Mouse (Mus musculus): ENCODE measurements around the gene Kcnh8.

The Kcnh8 gene

DNA sequence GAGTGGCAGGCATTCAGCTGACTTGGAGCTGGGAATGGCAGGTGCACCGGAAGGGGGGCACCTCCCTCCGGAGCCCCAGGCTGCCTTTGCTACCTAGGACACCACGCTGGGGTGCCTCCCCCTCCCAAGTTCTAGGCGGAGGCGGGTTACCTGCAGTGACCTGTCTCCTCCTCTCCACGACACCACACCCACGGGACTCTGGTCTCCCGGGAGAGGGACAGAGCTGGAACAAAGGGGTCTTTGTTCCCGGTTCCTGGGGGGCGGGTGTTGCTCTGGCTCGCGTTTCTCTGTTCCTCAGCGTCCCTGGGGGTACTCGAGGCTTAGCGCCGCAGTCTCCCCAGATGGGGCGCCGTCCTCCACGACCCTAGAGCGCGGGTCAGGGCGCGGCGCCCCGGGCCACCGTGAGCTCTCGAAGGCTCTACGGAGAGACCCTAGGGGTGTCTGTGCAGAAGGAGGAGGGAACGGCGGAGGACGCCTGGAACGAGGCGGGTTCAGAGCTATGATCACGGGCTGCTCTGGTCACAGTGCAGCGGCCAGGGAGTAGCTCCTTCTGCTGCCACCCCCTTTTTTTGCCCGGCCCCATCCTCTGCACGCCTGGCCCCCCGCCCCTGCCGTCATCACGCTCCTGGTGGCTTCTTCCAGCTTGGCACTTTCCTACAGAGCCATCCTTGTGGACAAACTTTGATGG, at the start of gene Kcnh8:
Gene Kcnh8 (plus strand): TSS at position 617 of the 688 bp plus-strand sequence.
- DNase-seq, result peak; percentile 45

DNA sequence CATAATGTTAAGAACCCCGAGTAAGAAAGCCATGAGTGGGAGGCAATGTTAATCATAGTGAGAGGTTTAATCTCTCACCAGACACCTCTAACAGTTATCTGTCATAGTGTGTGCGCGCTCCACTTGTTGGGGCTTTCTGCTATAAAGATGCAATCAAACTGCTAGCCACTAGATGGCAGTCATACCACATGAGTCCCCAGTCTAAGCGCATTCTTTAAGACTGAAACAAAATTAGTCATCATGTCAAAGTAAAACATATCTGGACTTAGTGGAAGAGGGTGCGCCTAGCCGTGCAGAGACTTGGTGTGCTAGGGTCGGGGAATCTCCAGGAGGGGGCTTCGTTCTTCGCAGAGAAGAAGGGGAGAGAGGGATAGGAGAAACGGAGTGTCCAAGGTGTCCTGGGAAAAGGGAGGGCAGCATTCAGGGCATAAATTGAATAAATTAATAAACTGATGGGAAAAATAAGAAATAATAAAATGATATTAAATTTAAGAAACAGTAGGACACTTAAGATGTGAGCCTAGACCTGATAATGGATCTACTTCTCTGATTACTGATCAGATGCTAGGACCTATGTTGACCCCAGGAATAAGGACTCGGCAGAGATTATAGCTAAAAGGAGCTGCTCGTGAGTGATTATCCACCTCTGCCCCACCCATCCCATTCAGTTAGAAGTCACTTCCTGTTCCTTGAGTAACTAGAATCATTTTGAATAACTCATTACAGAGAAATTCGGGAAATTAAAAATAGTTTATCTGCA, 42.4 kb upstream of the Kcnh8 start:
- DNase-seq, result peak; percentile 67

DNA sequence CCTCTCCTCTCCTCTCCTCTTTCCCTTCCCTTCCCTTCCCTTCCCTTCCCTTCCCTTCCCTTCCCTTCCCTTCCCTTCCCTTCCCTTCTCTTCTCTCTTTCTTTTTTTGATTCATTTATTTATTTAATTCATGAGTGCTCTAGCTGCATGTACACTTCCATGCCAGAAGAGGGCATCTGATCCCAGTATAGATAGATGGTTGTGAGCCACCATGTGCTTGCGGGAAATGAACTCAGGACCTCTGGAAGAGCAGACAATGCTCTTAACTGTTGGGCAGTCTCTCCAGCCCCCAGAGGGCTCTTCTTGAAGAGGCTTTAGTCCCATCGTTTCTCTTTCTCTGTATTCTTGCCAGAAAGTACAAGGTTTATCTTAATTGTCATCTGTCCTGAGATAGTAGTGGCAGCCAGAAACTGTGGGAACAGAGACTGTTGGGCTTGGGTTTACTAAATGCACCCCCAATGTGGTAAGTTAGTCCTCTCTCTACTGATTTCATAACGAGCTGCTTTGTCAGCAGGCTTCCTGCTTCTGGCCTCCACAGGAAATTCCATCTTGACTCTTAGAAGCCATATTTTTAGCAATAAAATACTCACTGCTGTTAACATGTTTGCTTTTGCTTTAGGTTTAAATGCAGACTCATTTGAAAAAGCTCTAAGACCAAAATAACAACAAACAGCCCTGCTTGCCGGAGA, 36.9 kb upstream of the Kcnh8 start:
- DNase-seq, result peak; percentile 29

DNA sequence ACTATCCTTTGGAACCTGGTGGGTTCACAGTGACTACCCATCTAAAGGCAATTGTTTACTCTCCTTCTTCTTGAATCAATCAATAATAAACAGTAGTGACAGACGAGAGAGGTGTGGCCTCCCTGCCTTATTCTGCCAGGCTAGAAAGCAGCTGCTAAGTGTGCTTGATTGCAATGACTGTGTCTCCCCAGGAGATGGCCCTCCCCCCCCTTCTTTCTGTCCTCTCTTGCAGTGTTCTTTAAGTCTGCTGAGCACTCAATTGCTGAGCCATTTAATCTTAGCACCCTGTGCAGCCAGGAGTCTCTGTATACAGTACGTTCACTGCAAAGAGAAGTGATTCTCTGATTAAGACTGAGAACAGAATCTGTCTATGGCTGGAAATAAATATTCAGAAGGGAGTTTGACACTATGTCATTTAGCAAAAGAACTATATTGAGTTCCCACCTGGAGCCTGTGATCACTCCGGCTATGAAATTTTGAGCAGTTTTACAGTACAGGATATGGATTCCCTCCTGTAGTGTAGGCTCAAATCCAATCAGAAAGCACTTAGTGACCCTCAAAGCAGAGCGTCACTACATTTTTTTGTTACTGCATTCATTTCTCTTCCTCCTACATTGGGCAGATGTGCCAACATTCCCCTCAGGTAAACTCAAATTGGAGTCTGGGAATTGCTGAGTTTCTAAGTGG, 32.8 kb upstream of the Kcnh8 start:
- DNase-seq, result peak; percentile 24

DNA sequence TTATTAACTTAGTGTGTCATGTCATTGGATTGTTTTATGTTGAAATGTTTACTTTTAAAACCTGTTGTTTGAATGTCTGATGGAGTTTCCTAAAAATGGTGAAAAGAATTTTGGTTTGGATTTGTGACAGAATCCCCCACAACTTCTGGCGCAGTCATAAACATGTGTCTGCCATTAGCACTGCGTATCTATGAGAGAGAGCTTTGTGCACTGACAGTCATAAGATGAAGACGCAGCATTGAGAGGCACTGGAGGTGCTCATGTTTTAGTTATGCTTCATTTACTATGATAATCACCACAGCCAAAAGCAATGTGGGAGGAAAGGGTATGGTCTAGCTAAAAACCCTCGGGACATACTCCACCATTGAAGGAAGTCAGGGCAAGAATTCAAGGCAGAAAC, 30.3 kb upstream of the Kcnh8 start:
- DNase-seq, result no peak

DNA sequence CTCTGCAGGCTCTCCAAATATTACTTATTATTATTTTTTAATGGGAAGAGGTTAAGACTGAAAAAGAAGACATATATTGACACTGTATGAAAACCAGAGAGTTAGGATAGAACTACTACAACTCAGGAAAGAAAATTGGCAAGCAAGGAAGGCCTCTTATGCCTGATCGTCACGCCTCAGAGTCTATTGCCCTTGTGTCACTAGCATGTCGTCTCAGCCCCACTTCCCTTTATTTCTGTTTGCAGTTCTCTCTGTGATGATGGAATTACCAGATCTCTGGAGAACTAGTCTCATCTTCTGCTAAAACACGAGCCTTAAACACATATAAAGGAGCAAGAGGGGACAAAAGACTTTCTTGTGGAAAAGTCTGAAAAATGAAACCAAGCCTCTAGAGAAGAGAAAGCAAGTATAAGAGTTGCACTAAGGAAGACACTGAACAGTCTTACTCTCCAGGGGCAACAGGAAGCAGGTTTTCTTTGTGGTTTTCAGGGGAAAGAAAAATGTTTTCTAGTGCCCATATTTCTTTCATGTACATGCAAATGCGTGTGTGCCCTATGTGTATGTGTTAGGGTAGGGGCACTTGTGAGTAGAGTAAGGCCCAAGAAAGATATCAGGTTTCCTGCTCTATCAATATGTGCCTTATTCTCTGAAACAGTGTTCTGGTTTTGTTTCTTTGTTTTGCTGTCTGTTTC, 10.9 kb upstream of the Kcnh8 start:
- no peak for DNase-seq

DNA sequence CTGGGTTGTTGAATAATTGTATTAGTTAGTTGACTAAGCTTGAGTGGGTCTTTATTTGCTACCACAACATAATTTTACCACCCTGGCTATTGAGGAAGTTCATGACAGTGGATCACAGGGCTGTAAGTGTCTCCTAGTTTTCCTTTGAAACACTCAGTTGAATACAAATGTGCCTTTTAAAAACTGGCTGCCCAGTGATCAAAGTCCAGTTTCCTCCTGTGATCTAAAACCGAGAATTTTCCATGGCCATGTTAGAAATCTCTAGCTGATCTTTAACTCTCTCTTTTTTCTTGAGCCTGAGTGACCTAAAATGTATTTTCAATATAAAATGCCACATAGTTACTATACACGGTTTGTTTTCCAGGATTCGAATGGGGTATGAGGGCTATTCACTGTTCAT, 3.4 kb upstream of the Kcnh8 start:
- DNase-seq, result no peak

DNA sequence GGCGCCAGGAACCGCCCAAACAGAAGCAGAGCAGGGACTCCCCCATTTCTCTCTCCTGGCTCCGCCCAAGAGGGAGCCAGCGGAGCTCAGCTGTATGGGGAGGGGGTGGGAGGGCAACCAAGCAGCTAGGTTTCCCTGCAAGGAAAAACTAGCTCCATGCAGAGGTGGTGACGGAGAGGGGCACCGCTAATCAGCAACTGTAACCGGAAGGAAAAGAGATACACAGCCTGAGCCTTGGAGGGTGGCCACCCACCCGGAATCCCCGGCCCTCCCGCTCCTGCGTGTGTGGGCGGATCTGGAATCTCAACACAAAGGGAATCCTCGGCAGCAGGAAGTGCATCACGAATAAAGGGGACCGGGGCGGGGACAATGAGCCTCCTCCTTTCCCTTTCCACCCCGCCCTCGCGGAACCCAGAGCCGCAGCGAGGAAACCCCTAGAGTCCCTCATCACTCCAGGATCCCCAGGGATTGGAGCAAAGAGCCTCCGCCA, 1.6 kb upstream of the Kcnh8 start:
- peak; percentile 86 for DNase-seq

DNA sequence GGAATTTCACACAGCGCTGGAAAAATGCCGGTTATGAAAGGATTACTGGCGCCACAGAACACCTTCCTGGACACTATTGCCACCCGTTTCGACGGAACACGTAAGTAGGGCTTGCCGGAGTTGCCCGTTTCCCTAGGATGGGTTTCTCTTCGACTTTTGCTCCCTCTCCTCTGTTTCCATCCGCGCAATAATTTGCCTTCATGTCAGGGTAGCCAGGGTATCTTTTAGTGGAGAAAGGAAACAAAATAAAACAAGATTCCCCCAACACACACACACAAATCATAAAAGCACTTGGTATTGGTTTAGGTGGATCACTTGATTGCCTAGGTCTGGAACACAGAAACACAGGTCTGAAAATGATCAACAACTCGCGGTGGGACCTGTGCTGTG, 267 bp downstream of the Kcnh8 start:
- no peak for DNase-seq

DNA sequence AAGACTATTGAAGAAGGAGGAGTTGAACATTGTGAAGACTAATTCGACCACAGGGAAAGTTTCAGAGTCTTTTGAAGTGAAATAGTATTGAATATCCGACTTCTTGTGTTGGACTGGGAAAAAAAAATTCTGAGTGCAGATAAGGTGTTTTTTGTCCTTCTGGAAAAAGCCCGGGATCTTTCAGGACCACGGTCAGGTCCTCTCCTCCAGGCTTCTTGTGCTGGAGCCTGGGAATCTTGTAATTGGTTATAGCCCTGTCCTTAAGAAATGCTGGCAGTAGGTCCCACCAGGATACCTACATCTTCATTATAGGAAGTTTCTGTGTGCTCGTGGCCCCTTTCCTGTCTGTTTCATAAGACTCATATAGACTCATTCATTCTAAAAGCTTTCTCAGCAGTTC, 902 bp downstream of the Kcnh8 start:
- DNase-seq, result peak; percentile 52

DNA sequence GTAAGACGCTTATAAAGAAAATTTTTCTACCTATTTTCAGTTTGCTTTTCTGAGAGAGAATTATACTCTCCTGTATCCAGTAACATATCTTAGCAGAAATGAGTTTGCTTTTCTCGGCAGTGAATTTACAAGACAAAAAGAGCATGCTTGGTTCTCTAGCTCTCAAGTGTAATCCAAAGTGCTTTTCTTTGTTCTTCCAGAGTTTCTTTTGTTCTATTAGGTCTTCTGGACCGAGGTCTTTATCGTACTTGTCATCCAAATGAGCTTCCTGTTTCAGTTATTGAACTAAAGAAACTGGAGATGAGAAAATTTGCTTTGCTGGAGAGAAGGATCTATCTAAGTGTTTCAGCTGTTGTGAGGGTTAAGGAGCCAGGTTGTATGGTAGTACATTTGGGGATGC, 8.9 kb downstream of the Kcnh8 start:
- DNase-seq, result no peak

DNA sequence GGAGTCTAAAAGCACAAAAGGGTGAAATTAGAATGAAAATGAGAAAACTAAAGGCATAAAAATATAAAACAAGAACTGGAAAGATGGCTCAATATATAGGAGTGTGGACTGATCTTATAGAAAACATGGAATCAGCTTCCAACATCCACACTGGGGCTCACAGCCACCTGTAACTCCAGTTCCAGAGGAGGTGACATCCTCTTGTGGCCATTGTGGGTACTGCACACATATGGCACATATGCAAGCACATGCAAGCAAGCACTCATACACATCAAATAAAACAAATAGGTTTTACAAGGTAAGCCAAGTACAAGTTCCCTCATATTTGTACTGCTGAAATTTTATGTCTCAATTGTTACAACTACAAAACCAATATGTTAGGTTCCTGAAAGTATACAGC, 46.7 kb downstream of the Kcnh8 start:
- peak; percentile 1 for DNase-seq

DNA sequence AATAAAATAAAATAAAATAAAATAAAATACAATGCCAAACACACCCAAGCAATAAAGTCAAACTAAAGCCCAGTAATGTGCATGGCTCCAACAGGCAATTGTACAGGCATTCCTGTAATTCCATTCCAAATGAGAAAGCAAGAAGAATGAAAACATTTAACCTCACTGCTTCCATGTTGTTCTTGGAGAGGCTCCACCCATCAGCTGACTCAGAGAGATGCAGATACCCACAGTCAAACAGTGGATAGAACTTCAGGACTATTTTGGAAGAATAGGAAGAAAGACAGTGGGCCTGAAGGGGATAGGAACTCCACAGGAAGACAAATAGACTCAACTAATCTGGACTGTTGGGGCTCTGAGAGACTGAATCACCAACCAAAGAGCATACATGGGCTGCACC, 89.5 kb downstream of the Kcnh8 start:
- DNase-seq, result no peak

DNA sequence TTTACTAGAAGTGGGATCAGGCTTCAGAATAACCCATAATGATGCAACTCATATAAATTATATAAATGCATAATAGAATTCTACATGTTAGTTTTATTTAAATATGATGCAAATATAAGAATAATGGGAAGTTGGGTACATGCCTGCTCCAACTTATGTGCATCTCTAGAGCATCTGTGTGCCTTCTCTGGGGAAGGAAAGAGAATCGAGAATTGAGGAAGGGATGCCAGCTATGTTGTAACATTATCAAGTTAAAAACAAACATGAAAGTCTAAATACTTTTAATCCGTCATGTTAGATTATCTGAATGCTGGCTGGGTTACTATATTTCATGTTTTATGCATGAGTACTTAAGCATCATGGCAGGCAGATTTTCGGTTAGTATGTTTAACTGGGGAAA, 99.4 kb downstream of the Kcnh8 start:
- DNase-seq, result no peak

DNA sequence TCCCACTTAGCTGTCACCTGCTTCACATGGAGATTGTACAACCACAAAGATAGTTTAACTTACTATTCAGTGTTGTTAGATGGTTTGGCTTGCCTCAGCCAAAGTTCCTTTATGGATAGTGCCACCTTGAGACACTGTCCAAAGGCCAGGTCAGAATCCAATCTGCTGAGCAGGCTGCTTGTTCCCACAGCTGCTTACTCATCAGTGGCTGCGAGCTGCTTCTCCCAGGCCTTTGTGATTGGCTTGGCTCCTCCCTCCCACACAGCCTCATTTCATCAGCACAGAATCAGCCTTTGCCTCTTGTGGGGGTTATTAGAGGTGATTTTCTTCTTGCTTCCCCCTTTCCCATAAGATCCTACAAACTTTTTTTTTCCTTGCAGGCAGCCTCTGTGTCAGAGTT, 109.8 kb downstream of the Kcnh8 start:
- peak; percentile 6 for DNase-seq

DNA sequence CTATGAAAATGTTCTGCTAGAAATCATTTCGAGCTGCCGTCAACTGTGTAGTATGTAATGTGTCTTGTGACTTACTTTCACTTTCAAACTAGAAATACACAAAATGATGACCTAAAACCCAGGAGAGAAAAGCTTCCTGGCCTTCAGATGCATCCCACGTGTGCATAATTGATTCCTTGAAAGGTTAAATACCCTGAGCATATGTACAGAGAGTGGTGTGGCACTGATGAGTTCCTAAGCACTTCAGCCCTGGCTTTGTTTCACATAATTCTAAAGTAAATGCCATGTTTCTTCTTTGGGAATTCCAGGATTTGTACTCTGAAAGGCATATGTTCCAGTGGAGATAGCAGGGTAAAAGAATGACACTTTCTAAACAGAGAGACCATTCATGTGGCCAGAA, 119.7 kb downstream of the Kcnh8 start:
- no peak for DNase-seq

DNA sequence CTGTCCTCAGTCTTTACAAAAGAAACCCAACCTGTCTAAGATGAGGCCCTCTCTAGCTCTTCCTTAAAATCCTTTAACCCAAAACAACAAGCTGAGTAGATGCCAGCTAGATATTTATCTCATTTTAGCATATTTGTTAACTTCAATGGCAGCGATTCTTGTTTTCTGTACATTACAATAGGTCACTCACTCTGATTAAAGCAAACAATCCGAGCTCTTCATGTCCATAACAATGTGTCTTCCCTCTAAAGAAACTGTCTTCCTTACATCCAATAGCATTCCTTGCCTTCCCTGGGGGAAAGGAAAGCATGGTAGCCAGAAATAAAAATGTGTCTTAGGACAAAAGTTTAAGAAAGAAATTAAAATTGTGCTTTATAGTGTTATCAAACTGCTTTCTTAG, 126.3 kb downstream of the Kcnh8 start:
- DNase-seq, result no peak

DNA sequence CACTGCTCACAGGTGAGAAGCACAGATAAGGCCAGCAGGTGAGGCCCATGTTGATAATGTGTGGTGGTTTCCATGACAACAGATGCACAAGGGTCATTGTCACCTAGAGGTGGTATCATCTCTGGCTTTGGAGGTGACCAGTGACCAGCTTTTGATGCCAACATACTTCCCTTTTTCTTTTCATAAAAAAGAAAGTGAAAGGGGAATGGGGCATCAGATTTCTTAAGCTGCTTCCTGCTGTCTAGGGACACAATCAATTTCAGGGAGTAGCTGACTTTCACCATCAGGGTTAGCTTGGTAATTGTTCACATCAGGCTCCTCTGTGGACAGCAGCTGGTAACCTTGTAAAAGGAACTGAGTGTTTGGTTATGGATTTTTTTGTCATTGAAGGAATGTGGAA, 135.9 kb downstream of the Kcnh8 start:
- no peak for DNase-seq

DNA sequence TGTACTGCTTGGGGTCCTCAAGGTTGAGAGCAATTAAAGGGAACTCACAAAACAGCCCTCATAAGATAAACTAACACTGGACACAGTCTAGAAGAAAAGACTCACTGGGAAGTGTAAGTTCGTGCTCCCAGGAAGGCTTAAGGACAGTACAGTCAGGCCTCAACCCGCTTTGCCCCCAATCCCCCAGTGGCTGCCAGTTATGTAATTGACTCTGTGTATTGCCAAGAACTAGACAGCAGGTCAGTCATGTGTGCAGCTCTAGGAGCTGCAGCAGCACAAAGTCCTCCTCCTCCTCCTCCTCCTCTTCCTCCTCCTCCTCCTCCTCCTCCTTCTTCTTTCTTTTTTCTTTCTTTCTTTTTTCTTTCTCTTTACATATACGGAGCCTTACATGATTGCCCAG, 185.6 kb downstream of the Kcnh8 start:
- DNase-seq, result no peak

DNA sequence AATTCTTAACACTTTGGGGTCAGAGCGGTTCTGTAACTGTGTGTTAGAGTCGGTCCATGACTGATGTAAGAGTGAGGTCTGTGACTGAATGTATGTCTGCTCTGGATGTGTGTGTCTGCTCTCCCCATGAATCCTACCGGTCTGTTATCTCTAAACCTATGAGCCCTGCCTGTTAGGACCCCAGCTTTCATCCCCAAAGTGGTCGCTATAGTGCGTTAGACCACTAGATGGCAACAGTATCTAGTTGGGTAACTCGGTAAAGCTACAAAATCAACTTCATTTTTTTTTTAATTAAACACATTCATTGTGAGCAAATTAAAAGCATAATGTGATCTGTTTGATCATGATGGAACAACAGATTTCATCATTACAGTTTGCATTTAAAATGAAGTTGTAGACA, 202.0 kb downstream of the Kcnh8 start:
- DNase-seq, result peak; percentile 5

DNA sequence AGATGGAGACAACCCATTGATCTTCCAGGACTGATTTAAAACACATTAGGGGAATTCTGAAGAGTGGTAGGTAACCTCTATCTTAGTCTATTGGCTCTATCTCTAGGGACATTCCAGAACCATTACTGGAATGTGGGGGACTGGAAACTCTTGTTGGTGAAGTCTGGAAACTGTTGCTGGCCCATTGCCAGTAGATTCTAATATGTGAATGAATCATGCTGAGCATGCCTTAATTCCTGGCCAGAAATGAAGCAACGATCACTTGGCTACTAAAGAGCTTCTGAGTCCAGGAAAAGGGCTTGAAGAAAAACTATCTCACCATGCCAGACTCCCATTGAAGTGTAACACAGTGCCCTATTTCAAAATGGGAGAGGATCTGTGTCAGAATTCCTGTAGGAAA, 208.3 kb downstream of the Kcnh8 start:
- DNase-seq, result no peak

DNA sequence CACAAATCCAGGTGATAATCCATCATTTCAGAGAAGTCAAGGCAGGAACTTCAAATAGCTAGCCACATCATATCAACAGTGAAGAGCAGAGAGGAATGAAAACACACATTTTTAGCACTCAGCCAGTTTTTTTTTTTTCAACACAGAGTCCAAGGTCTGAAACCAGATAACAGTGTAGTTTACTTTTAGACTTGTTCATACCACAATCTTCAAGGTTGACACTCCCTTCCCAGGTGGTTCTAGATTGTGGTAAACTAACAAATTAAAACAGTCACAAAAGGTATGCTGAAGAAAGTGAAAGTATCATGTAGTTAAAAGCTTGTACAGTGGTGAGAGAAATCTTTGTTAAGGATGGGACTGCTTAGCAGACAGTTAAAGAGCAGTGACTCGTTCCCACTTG, 216.5 kb downstream of the Kcnh8 start:
- DNase-seq, result no peak

DNA sequence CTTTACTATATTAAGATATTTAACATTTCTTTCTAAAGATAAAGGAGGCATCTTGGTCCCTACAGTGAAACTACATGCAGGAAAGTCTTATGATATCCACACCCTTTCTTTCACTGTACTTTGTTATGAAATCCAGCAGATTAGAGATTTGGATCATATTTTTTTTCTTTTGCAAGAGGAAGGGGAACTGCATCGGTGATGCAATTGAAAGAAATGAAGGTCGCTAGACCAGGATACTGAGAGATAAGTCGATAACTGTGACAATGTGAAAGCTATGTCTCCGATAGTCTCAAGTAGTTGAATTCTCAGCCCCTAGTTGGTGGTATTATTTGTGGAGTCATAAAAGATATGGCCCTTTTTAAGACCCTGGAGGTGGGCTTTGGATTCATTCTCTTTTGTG, 227.2 kb downstream of the Kcnh8 start:
- no peak for DNase-seq
